Mouse (Mus musculus) lung, postnatal 36 days (tissue): ENCODE measurements around the gene Nrp2.

ENCODE experiments used
- DNase-seq: peaks from one replicate; pipeline ENCODE4 v3.0.0; 2022; ENCODE audit warnings: mixed read lengths

Gene Nrp2

GRCm38 (mm10) chr1:62724461-62725021 lies 21.5 kb downstream of the Nrp2 start:
- DNase-seq, result peak; percentile 73

- peak; percentile 70 for DNase-seq
These were observed 22.1 kb downstream of the Nrp2 start for GRCm38 (mm10) chr1:62725032-62725678.

- DNase-seq, result no peak
These were observed 24.1 kb downstream of the Nrp2 start for GRCm38 (mm10) chr1:62727191-62727590.

GRCm38 (mm10) chr1:62728421-62728820 lies 25.3 kb downstream of the Nrp2 start:
- no peak for DNase-seq

- no peak for DNase-seq
These were observed 25.8 kb downstream of the Nrp2 start for GRCm38 (mm10) chr1:62728926-62729325.

- DNase-seq, result no peak
These were observed 26.5 kb downstream of the Nrp2 start for GRCm38 (mm10) chr1:62729345-62730150.

- DNase-seq, result no peak
These were observed 29.0 kb downstream of the Nrp2 start for GRCm38 (mm10) chr1:62732036-62732435.

GRCm38 (mm10) chr1:62734420-62734931 lies 31.4 kb downstream of the Nrp2 start:
- no peak for DNase-seq

- no peak for DNase-seq
These were observed 31.9 kb downstream of the Nrp2 start for GRCm38 (mm10) chr1:62734980-62735379.

GRCm38 (mm10) chr1:62735835-62736234 lies 32.8 kb downstream of the Nrp2 start:
- DNase-seq, result no peak

- DNase-seq, result no peak
These were observed 33.4 kb downstream of the Nrp2 start for GRCm38 (mm10) chr1:62736455-62737012.

GRCm38 (mm10) chr1:62738165-62738564 lies 35.1 kb downstream of the Nrp2 start:
- no peak for DNase-seq

GRCm38 (mm10) chr1:62742092-62742491 lies 39.0 kb downstream of the Nrp2 start:
- DNase-seq, result peak; percentile 60

GRCm38 (mm10) chr1:62743064-62743694 lies 40.1 kb downstream of the Nrp2 start:
- DNase-seq, result no peak

GRCm38 (mm10) chr1:62745889-62746288 lies 42.8 kb downstream of the Nrp2 start:
- no peak for DNase-seq

GRCm38 (mm10) chr1:62747421-62748111 lies 44.5 kb downstream of the Nrp2 start:
- no peak for DNase-seq

- DNase-seq, result no peak
These were observed 45.3 kb downstream of the Nrp2 start for GRCm38 (mm10) chr1:62748361-62748760.

GRCm38 (mm10) chr1:62749716-62750115 lies 46.6 kb downstream of the Nrp2 start:
- DNase-seq, result no peak

GRCm38 (mm10) chr1:62750408-62751008 lies 47.4 kb downstream of the Nrp2 start:
- no peak for DNase-seq

GRCm38 (mm10) chr1:62751011-62752006 lies 48.2 kb downstream of the Nrp2 start:
- DNase-seq, result no peak

- DNase-seq, result no peak
These were observed 49.0 kb downstream of the Nrp2 start for GRCm38 (mm10) chr1:62752055-62752454.
